Mouse (Mus musculus) Patski (cell line): ENCODE measurements around the gene 1700018B08Rik. TPM values are rescaled to one million over a fixed set of nuclear protein-coding genes. Genes with fewer than 3 reads are reported as not detected.

Experiments
- ATAC-seq: fragments of 100-300 bp; one replicate; pipeline ENCODE4 v1.8.0; 2021
- CTCF ChIA-PET: fragments of 350-600 bp; sonication (Branson Sonifier 250); formaldehyde crosslinking; loops from one replicate; lab custom pipeline; 2022; ENCODE audit warnings: inconsistent platforms; lab: Charles Lee
- POLR2A ChIA-PET: fragments of 350-600 bp; sonication (Branson Sonifier 250); formaldehyde crosslinking; loops from one replicate; lab custom pipeline; 2022; ENCODE audit warnings: antibody characterized with exemption, inconsistent platforms; lab: Charles Lee
- DNase-seq: peaks from one replicate; pipeline ENCODE4 v3.0.0-alpha.2; 2011; ENCODE audit warnings: low read depth, low spot score
- H3K27me3 ChIP-seq: fragments of 371-371 bp; one replicate; pipeline ENCODE4 v1.5.1; 2021
- CTCF ChIP-seq: fragments of 100-300 bp; IDR thresholded peaks from one replicate; pipeline ENCODE4 v1.5.1; 2021
- in situ Hi-C: fragments of 300-500 bp; cut with MboI; formaldehyde crosslinking; loops from 3 replicates; pipeline ENCODE4 v1.11.1; 2018; ENCODE audit warnings: low pct_unique_long_range_greater_than_20kb, mixed read lengths
- polyA plus RNA-seq: library from polyadenylated mRNA; unstranded; gene quantifications from one replicate; pipeline ENCODE4 v1.2.3, GENCODE M21; 2021

1700018B08Rik gene
- not detected for polyA plus RNA-seq

DNA sequence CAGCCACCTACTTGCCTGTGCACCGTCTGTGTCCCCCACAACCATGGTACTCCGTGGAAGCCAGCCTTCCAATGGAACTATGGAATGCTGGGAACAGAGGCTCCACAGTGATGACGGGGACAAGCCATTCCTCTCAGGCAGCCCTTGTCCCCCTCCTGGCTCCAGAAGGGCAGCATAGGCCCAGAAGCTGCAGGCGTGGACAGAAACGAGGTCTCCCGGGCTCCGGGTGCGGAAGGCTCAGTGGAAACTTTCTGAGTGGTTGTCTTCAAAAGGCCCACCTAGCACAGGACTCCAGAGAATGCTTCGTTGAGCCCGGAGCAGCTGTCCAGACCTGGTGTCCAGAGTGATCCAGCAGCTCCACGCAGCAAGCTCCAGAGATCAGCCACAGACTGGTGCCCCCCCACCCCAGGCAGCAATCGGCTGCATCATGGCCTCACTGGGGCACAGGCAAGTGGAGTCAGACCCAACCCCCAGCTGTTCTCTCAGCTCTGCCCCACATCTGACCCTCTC lies at the start of gene 1700018B08Rik:
TSS of gene 1700018B08Rik (minus strand) at position 45 of the 510 bp plus-strand sequence.
- ChIA-PET POLR2A (no interaction called here), CTCF (interaction anchor here (1.1 kb wide), 1 partner anchor 9 kb away, joined by 4 read pairs; no protein-coding TSS in a partner anchor)
- DNase-seq (no peak), ATAC-seq (no peak)
- H3K27me3 ChIP-seq = peaks cover 10% of the 10 kb centered on the region
- no peak for TF ChIP-seq CTCF
- in situ Hi-C loops = no loop called here

DNA sequence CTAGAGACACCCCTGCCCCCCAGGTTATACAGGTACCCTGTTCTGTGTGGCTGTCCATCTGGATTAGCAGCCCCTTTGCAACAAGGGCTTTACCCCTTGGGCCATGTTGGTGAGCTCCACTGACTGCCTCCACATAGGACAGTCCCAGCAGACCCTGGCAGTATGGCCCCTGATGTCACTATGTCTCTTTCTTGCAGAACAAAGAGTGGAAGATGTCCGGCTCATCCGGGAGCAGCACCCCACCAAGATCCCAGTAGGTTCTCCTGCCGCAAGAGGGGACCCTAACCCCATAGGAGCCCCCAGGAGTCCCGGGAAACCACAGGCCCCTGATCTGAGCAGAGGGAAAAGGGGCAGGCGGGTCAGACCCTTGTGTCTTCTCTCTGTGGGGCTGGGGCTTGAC lies 49.2 kb upstream of the 1700018B08Rik start:
- DNase-seq = no peak
- no peak for ATAC-seq
- TF ChIP-seq CTCF = no peak
- CTCF ChIA-PET = interaction anchor here (1.2 kb wide), 1 partner anchor 10 kb away, joined by 5 read pairs; no protein-coding TSS in a partner anchor
- in situ Hi-C loops = loop anchor here (5.0 kb wide), 1 partner anchor 46 kb away; no protein-coding TSS in a partner anchor
- POLR2A ChIA-PET = interaction anchor here (0.7 kb wide), 1 partner anchor 78 kb away, joined by 3 read pairs; no protein-coding TSS in a partner anchor
- no peaks in the 10 kb centered on the region for H3K27me3 ChIP-seq

DNA sequence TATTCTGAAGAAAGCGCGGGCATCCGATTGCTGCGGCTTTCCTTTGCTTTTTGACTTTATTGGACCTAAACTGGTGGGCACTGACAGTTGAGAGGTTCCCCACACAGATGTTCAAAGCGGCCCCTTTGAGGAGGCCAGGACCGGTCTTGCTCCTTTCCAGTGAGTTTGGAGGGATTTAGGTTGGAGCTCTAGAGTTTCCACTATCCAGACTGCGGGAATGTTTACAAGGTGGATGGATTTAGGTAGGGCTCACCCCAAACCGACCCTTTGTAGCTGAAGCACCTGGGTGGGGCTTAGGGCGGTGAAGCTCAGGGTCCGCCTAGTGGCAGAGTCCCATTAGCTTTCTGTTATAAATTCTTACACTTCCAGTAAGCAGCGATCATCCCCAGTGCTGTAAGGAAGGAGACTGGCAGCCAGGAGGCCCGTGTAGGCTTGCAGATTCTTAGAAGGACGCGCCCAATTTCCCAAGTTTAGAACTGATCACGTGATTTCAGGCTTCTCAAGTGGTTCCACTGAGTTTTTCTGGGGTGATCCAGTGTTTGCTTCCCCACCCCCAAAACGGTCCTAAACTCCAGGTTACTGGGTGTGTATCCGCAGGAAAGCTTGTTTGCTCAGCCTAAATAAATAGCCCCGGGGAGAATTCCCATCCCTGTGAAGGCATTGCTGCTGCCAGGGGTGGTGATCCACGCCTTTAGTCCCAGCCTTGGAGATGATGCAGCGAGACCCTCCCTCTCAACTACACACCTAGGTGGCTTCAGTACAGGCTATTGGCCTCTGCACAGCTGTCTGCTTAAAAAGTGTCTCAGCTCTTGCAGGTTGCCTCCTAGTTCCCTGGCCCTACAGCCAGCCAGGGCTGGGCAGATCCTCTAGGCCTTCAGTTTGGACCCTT lies 47.3 kb upstream of the 1700018B08Rik start:
- ChIA-PET POLR2A (interaction anchor here (0.6 to 4.1 kb wide), 5 partner anchors 12 to 71 kb away, joined by 3 to 25 read pairs (median 3); partner anchors contain the start of gene Fbxo31), CTCF (interaction anchor here (1.0 to 1.7 kb wide), 7 partner anchors 11 to 93 kb away, joined by 3 to 7 read pairs (median 4); no protein-coding TSS in a partner anchor)
- in situ Hi-C loops = loop anchor here (5.0 kb wide), 1 partner anchor 44 kb away; no protein-coding TSS in a partner anchor
- H3K27me3 ChIP-seq = no peaks in the 10 kb centered on the region
- ATAC-seq = peak; percentile 26
- TF ChIP-seq CTCF = no peak
- DNase-seq = no peak

DNA sequence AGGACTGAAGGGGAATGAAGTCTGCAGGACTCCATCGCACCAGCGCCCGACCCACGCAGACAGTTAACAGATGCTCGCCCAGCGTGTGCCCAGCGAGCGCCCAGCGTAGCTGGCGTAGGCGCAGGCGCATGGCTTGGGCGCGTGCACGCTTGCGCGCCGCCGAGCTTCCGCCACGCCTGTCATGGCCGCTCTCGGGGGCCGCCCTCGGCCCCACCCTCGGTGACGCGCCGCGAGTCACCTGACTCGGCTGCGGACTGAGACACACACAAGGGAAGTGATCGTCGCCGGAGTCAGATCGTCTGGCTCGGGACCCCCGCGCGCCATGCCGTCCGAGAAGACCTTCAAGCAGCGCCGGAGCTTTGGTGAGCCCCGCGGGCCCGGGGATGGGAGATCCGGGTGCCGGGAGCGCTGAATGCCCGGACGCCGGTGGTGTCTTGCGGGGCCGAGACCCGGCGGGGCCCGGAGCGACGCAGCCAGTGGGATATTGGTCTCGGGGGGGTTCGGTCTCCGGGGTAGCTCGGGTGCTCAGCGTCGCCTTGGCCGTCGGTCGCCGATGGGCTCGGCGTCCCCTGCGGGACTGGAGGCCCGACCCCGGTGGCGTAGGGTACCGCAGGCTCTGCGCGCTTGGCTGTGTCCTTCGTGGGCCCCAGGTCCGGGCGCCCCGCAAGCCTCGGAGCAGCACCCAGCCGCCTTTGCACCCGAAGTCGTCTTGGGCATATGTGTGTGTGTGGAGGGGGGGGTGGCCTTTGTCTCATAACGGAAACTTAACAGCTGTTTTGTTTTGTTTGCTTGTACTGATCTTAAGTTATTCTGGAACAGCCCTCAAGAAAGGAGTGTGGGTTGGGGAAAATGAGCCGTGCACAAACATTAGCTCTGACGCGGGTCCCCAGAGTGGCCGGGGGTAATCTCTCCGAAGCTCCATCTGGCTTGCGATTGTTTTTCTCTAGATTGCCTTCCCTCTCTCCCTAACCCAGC lies 46.4 kb upstream of the 1700018B08Rik start, which contains the start of gene Map1lc3b:
TSS of gene Map1lc3b (plus strand) at position 159 of the 975 bp plus-strand sequence.
- in situ Hi-C loops = loop anchor here (5.0 kb wide), 1 partner anchor 43 kb away; no protein-coding TSS in a partner anchor
- no peak for TF ChIP-seq CTCF
- H3K27me3 ChIP-seq = no peaks in the 10 kb centered on the region
- ATAC-seq (peak; percentile 49), DNase-seq (no peak)
- ChIA-PET POLR2A (interaction anchor here (0.7 to 4.1 kb wide), 5 partner anchors 11 to 72 kb away, joined by 3 to 25 read pairs (median 3); partner anchors contain the start of gene Fbxo31), CTCF (interaction anchor here (1.0 to 1.7 kb wide), 7 partner anchors 11 to 94 kb away, joined by 3 to 7 read pairs (median 4); no protein-coding TSS in a partner anchor)

DNA sequence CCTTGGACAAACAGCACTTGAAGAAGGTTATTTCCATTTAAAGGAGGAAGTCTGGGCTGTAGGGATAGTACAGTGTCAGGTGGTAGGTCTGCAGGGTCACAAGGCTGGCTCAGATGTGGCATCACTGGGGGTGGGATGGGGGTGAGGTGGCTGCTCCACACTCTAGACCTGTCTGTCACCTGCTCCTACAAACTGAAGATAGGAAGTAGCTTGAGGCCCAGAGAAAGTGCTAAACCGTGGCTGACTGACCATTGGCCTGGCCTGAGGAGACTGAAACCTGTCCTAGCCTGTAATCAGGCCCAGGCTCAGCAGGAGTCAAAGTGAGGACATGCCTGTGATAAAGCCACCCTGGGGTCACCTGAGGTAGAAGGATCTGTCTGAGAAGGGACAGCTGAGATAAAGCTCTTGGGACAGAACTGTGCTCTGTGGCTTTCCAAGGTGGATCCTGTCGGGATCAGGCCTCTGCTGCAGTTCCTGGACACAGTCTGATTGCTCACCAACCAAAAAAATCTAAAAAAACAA lies 45.1 kb upstream of the 1700018B08Rik start:
- TF ChIP-seq CTCF = no peak
- ChIA-PET CTCF (no interaction called here), POLR2A (interaction anchor here (1.1 to 4.1 kb wide), 3 partner anchors 10 to 43 kb away, joined by 3 to 25 read pairs (median 6); partner anchors contain the start of gene Fbxo31)
- ATAC-seq = no peak
- no peaks in the 10 kb centered on the region for H3K27me3 ChIP-seq
- no peak for DNase-seq
- in situ Hi-C loops = no loop called here

DNA sequence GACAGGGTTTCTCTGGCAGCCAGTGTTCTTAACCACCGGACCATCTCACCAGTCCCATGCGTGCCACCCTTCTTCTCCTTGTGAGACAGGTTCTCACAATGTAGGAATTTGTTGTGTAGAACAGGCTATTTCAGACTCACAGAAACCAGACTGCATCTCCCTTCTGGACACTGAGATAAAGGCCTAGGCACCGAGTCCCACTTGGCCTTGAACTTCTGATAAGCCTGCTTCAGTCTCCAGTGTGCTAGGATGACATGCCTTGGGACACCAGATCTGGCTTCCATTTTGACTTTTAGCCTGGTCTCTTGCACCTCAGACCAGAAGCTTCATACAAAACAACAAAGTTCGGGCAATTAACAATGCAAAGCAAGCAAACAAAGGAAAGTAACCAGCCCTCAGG lies 44.6 kb upstream of the 1700018B08Rik start:
- in situ Hi-C loops = no loop called here
- H3K27me3 ChIP-seq = no peaks in the 10 kb centered on the region
- TF ChIP-seq CTCF = no peak
- ATAC-seq (no peak), DNase-seq (no peak)
- ChIA-PET POLR2A (interaction anchor here (0.7 to 4.1 kb wide), 2 partner anchors 9 to 246 kb away, joined by 11 to 25 read pairs; partner anchors contain the start of gene Fbxo31), CTCF (no interaction called here)

DNA sequence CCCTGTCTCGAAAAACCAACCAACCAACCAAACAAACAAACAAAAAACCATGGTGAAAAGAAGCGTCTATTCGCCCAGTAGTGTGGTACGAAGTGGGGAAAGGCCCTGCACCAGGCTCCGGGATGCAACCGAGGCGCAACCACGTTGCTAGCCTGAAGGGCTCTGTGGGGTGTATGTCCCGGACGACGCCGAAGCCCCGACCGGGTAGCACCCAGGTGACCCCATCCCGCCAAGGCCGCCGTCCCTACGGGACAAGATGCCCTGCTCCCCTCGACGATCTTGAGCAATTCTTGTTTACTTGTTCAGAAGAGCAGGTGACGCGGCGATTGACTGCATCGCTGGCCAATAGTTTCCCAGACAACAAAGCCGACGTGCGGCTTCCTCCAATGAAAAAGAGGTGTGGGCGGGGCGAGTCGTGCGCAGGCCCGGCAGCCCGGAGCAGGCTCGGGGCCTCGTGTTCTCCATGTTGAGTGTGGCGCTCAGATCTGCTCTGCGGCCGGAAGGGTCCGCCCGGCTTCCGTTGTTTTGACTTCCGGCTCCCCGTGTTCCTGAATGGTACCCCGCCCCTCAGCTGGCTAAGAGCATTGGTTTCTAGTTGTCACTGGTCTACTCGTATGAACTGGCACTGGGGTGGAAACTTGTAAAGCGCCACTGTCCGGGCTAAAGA lies 41.2 kb upstream of the 1700018B08Rik start:
- DNase-seq (peak; percentile 96), ATAC-seq (peak; percentile 78)
- ChIA-PET CTCF (no interaction called here), POLR2A (no interaction called here)
- no peaks in the 10 kb centered on the region for H3K27me3 ChIP-seq
- no peak for TF ChIP-seq CTCF
- in situ Hi-C loops = no loop called here

DNA sequence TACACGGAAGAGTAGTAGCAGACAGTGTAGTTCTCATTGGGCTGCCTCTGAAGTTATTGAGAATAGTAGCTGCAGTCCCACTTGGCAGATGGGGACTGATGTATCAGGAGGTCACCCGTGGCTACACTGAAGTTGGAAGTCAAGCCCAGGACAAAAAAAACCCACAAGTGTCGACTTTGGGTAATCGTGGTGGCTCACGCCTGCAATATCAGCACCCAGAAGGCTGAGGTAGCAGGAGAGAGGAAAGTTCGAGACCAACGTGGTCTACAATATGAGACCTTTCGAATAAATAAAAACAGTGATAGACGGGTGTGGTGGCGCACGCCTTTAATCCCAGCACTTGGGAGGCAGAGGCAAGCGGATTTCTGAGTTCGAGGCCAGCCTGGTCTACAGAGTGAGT lies 40.6 kb upstream of the 1700018B08Rik start:
- CTCF ChIA-PET = no interaction called here
- POLR2A ChIA-PET = no interaction called here
- no peak for TF ChIP-seq CTCF
- H3K27me3 ChIP-seq = no peaks in the 10 kb centered on the region
- in situ Hi-C loops = no loop called here
- no peak for ATAC-seq
- DNase-seq = no peak

DNA sequence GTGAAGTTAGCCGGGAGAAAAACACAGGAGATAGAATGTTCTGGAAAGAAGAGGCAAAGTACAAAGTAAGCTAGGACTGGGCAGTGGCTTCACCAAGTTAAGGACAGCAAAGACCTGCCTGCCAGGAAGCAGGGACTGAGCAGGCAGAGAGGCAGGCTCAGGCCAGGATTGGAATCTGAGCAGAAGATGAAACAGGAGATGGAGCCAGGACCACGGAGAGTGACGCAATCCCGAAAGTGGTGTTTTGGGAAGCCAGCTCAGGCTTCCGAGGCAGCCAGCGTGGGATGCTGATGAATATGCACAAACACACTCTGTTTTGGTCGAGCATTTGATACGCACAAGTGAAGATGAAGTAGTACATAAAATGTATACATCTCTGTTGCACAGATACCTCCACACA lies 39.5 kb upstream of the 1700018B08Rik start:
- ATAC-seq (no peak), DNase-seq (no peak)
- CTCF ChIA-PET = no interaction called here
- TF ChIP-seq CTCF = no peak
- in situ Hi-C loops = no loop called here
- no peaks in the 10 kb centered on the region for H3K27me3 ChIP-seq
- POLR2A ChIA-PET = no interaction called here
